Mouse (Mus musculus) left cerebral cortex, adult 8-10 months (tissue): ENCODE data around the gene Nat9. TPM values are rescaled to one million over a fixed set of nuclear protein-coding genes. Genes with fewer than 3 reads are reported as not detected.

Source experiments
- DNase-seq, 2 experiments: peaks; one replicate each; pipeline ENCODE4 v3.0.0; 2022; ENCODE audit warnings: low spot score in 2 of 2
- total RNA-seq, 4 experiments: library from RNA; stranded (reverse); gene quantifications; 2 replicates each; pipeline ENCODE4 v1.2.4; 2022

The Nat9 gene
- total RNA-seq, 4 experiments from 2014 or later = 27.0 to 33.4 (median 29.6) TPM

DNA sequence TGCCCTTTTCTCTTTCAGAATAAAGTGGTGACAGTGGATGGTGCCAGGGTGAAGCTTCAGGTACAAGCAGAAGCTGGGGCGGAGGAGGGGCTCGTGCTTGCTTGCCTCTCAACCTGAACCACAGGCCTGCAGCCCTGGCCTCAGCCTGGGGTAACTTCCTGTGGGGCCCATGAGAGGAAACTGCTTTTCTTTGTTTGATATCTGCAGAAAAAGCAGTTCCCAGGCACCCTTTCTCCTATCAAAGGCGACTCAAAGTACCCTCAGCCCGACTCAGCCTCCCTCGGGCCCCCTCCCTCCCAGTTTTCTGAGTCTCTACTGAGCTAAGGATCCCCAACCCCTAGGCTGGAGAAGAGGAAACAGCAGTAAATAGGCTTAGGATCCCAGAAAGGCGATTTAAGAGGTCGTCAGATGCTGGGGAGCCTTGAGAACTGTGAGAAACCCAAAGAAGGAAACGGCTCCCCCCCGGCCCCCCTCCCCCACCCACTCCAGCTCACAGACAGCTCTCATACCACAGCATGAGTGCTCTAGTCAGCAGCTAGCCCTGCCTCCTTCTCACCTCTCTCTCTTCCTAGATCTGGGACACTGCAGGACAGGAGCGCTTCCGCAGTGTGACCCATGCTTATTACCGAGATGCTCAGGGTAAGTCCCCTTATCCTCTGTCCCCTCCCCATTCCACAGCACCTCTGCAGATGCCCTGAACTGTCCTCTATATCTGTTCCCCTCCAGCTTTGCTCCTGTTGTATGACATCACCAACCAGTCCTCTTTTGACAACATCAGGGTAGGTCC, 29.5 kb downstream of the Nat9 start:
- DNase-seq = no peak

DNA sequence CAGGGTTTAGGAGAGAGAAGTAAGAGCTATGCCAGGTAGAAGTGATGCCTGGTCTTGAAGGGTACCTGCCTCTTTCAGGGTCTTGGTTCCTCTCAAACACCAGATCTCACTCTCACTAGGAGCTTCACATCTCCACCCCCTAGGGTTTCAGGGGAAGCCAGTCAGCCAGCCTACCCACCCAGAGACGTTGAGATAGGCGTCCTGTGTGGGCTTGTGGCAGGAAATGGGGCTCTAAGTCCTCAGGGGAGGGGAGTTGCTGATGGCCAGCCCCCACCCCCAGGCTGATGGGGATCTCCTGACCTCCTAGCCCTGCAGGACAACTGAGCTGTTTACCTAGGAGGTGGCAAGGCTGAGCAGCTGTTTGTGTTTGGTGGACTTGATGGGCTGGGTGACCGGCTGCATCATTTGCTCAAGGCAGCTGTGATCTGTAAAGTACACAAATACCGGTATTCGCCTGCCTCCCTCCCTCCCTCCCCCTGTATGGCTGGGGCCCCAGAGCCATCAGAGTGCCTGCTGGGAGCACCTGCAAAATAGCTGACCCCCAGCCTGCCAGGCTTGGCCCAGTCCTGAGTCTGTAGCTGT, 32.5 kb downstream of the Nat9 start:
- no peak for DNase-seq

DNA sequence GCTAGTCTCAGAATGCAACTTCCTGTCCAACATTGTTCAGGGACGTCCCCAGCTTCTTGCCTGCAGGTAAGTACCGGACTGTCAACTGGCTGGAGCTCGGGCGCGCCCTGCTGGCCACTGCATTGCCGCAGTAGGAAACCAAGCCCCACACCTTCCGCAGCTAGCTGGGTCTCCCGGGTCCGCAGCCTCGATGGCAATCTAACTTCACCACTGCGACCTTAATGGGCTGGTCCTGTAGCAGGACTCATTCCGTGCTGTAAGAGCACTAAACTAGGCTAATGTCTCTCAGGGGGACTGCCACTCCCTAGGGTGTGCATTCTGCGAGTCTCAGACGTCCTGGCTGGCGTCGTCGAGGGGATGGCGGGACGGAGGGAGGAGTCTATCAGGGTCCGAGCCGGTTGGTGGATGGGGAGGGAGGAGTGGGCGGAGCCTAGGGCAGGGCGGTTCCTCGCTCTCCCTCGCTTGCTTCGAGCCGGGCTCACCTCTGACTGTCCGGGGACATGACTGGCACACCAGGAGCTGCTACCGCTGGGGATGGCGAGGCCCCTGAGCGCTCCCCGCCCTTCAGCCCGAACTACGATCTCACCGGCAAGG, 33.9 kb downstream of the Nat9 start:
- peak in 1 of 2 experiments; percentile 51 for DNase-seq

DNA sequence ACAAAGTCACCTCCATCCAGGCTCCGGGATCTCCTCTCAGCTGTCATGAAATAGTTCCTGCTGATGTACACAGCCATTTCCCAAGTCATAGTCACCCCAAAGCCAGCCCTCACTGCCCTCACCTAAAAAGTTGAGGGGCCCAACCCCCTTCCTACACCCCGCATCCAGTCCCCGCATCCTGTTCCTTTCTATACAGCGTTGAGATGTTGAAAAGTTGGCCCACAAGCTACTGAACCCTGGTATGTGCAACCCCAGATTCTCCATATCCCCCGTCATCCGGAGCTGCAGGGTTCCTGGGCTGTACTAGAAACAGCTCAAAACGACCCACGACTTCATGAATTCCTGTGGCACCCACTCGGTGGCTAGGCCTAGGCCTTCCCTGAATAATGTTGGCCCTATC, 34.6 kb downstream of the Nat9 start:
- no peak for DNase-seq

DNA sequence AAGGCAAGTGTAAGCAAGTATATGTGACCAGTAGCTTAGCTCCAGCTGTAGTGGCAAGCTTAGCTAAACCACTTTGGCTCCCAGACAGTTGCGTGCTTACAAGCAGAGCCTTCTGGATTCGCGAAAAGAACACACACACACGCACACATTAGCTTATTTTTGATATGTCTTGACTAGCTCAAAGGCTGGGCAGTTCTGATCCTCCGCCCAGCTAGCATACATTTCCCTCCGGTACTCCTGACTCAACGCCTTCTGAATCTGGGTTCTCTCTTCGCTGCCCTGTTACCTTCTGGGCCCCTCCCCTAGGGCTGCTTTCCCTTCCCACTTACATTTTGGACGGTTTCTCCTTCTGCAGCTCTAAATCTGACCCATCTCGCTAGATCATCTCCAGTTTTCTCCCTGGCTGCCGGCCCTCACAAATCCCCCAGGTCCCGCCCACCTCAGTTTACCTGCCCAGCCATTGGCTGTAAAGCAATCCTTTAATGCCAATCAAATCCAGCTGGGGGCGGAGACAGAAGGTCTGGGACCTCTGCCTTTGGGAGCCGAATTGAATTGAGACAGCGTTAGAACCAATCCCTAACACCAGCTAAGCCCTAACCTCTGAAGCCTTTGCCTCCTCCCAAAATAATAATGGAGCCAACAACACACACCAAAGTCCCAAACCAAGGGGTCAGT, 35.8 kb downstream of the Nat9 start:
- DNase-seq = no peak

DNA sequence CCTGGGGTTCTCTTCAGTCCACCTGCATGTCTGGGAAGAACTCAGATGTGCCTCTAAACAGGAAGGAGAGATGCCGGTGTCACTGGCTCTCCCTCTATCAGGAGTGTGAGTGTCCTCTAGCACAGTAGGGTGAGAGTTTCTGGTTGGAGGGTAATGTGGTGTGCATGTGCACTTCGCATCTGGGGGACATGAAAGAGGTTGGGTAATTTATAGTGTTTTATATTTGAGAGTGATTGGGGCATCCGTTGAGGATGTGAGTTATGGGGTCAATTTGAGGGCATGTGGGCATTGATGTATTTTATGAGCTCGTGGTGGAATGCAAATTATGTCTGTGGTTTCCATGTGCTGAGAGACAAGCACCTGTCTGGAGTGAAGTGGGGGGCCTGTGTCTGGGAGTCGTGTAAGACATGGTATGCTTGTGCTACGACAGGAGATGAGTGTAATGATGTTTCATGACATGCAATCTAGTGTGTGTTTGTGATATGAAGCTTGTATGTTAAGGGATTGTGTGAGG, 36.9 kb downstream of the Nat9 start:
- no peak for DNase-seq

DNA sequence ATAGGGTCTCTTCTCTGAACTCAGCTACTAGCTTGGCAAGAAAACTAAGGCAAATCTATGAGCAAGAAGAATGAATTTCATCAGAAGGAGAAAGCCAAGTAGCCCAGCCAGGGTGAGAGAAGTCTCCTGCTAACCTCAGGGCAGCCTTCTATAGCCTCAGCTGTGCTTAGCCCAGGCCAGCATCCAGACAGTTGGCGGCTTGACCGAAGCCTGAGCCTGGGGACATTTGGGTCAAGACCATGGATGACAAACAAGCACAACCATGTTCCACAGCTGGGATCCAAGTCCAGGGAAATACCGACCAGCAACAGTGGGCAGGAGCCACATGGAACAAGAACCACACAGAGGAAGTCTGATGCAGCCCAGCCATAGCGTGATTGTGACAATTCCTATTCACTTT, 39.8 kb downstream of the Nat9 start:
- DNase-seq = no peak

DNA sequence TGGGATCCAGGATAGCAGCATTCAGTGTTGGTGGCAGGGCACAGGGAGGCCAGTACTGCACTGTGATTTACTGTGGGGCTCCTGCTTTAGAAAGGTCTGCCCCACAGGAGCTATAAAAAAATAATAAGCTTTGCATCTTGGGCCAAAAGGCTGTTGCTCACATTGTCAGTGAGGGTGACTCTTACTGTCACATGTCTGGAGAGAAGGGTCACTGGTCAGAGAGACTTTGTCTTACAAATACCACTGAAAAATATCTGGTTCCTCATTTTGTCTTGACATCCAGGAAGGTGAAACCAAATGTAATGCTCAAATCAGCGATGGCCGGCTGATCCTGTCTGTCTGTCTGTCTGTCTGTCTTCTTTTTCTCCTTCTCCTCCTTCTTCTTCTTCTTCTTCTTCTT, 45.7 kb downstream of the Nat9 start:
- DNase-seq = no peak

DNA sequence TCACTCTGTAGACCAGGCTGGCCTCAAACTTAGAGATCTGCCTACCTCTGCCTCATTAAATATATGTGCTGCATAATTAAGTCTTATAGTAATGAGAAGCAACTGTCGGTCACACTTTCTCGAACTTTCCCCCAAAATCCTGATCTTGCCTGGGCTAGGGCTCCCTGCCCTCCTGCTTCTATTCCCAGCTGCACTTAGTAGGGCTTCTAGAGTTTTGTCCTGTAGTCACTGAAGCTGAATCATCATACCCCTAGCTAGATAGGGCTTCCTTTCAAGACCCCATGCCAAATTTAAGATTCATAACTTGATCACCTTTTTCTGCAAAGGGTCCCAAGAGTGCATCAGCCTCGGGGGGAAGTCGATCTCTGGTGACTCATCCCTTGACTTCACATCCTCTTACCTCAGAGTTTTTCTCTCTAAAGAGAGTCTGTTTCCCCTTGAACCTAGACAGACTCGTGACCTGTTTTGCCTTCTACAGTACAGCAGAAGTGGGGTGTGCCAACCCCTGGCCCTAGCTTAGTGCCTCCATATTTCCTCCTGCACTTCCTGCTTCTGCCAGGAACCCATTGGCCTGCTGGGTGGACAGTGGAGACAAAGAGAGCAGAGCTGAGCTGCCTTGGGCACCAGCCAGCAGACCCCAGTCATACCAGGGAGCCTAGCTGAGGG, 48.9 kb downstream of the Nat9 start:
- no peak for DNase-seq

DNA sequence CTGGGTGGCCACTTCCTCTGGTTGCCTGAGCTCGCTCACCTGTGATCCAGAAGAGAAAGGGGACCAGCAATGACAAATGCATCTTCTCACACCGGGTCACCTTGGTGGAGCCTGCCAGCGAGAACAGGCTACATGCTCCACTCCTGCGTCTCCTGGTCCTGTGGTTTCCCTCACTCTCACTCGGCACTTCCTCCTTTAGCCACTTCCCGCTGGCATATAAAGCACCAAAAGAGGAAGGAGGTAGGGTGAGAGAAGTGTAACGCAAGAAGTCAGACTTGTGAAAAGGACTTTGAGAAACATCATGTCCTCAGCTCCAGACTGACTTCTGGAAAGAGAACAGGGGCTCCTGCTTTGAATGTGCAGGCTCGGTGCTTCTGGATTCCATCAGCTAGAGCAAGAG, 53.9 kb downstream of the Nat9 start, which contains the start of gene Cd300lf:
TSS of gene Cd300lf (minus strand) at position 193 of the 400 bp plus-strand sequence.
- DNase-seq = no peak

Other genes starting within 250 kb of the Nat9 start
- gene Cd300c, start 218.7 kb downstream of the Nat9 start, total RNA-seq = not detected
- gene Cd300ld, start 197.9 kb downstream of the Nat9 start, total RNA-seq = under 1 TPM in 2 of 4 experiments, not detected in 2; 0.21 to 0.46 TPM
- gene Cd300c2, start 186.0 kb downstream of the Nat9 start, total RNA-seq = 10 to 100 TPM in 2 of 4 experiments, 1 to 10 TPM in 2; 3.7 to 15.1 (median 8.1) TPM
- gene Cd300ld2, start 171.7 kb downstream of the Nat9 start, total RNA-seq = not detected
- gene Cd300ld4, start 160.8 kb downstream of the Nat9 start, total RNA-seq = 1 to 10 TPM in 2 of 4 experiments, under 1 TPM in 1, not detected in 1; 0.46 to 1.6 (median 1.1) TPM
- 1 to 10 TPM; 1.1 to 2.3 (median 1.2) TPM for gene Cd300ld5, start 150.1 kb downstream of the Nat9 start, total RNA-seq
- 1 to 10 TPM in 2 of 4 experiments, not detected in 2; 1.3 to 2.8 TPM for gene Cd300ld3, start 139.4 kb downstream of the Nat9 start, total RNA-seq
- gene Cd300e, start 125.7 kb downstream of the Nat9 start, total RNA-seq = under 1 TPM; 0.16 to 0.74 (median 0.44) TPM
- gene Rab37, start 96.4 kb downstream of the Nat9 start, total RNA-seq = 1 to 10 TPM; 3.3 to 6.1 (median 4.8) TPM
- 1 to 10 TPM in 2 of 4 experiments, under 1 TPM in 2; 0.30 to 2.6 (median 0.83) TPM for gene Cd300lf, start 53.9 kb downstream of the Nat9 start, total RNA-seq
- gene Slc9a3r1, start 24.5 kb downstream of the Nat9 start, total RNA-seq = 10 to 100 TPM; 63.4 to 73.8 (median 67.8) TPM
- 10 to 100 TPM; 14.0 to 24.5 (median 16.9) TPM for gene Tmem104, start 372 bp downstream of the Nat9 start, total RNA-seq
- gene Grin2c, start 79.4 kb upstream of the Nat9 start, total RNA-seq = 10 to 100 TPM; 32.4 to 37.5 (median 36.3) TPM
- 10 to 100 TPM; 15.1 to 20.1 (median 17.5) TPM for gene Fdxr, start 89.2 kb upstream of the Nat9 start, total RNA-seq
- 10 to 100 TPM; 18.4 to 21.9 (median 20.2) TPM for gene Fads6, start 109.8 kb upstream of the Nat9 start, total RNA-seq
- gene Otop2, start 119.3 kb upstream of the Nat9 start, total RNA-seq = 1 to 10 TPM in 3 of 4 experiments, under 1 TPM in 1; 0.91 to 3.2 (median 1.5) TPM
- gene Ush1g, start 134.2 kb upstream of the Nat9 start, total RNA-seq = under 1 TPM; 0.46 to 0.78 (median 0.59) TPM
- gene Otop3, start 146.9 kb upstream of the Nat9 start, total RNA-seq = under 1 TPM in 1 of 4 experiments, not detected in 3; 0.26 TPM
- 100 to 1,000 TPM; 103 to 118 (median 107) TPM for gene Hid1, start 179.9 kb upstream of the Nat9 start, total RNA-seq
- 10 to 100 TPM; 26.1 to 27.7 (median 26.9) TPM for gene Cdr2l, start 194.1 kb upstream of the Nat9 start, total RNA-seq
- 100 to 1,000 TPM; 118 to 125 (median 120) TPM for gene Mrpl58, start 215.9 kb upstream of the Nat9 start, total RNA-seq
- 100 to 1,000 TPM; 439 to 484 (median 473) TPM for gene Atp5h, start 232.1 kb upstream of the Nat9 start, total RNA-seq
- gene Kctd2, start 232.3 kb upstream of the Nat9 start, total RNA-seq = 10 to 100 TPM; 63.2 to 74.5 (median 72.3) TPM